Mouse (Mus musculus) left cerebral cortex, postnatal 36 days (tissue): Measurements from ENCODE around the gene Vmn2r16. TPM values are rescaled to one million over a fixed set of nuclear protein-coding genes. Genes with fewer than 3 reads are reported as not detected.

Experiments
- DNase-seq, 2 experiments: peaks; one replicate each; pipeline ENCODE4 v3.0.0; 2021 to 2022; ENCODE audit warnings: low spot score in 2 of 2, mixed read lengths in 1 of 2
- intact Hi-C: fragments of 180-260 bp; cut with DNase I; formaldehyde crosslinking; loops from one replicate; pipeline ENCODE4 v1.15.1; 2025
- total RNA-seq, 2 experiments: library from RNA; stranded (reverse); gene quantifications; 2 replicates each; pipeline ENCODE4 v1.2.3; 2021

The Vmn2r16 gene
- not detected for total RNA-seq

DNA sequence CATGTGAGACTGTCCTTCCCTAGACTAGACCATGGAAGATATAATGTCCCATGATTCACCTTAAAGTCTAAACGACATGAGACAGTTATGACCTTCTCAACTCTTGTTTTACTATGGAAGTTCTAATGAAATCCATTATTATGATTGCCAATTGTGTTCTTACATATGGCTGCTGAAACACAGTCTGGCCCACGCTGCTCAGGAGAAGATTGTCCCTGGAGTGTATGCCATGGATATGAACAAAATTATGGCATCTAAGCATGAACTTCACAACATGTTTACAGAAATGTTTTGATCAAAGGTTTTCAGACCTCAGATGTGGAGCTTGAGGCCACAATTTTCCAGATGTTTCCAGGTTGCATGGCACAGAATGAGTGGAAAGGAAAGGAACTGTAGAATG, at the start of gene Vmn2r16:
Gene Vmn2r16 (plus strand): TSS at position 301 of the 400 bp plus-strand sequence.
- DNase-seq = no peak
- intact Hi-C loops = no loop called here

- intact Hi-C loops = no loop called here
- DNase-seq = no peak
These were observed 35.3 kb upstream of the Vmn2r16 start for GRCm38 (mm10) chr5:109294655-109295054.

GRCm38 (mm10) chr5:109297544-109297943, 32.4 kb upstream of the Vmn2r16 start, which contains the start of gene Vmn2r15:
Gene Vmn2r15 (minus strand): TSS chr5:109297644.
- intact Hi-C loops = no loop called here
- DNase-seq = no peak

- no peak for DNase-seq
- intact Hi-C loops = no loop called here
These were observed 89.4 kb downstream of the Vmn2r16 start, which contains the start of gene Vmn2r17 for GRCm38 (mm10) chr5:109419388-109419787. Gene Vmn2r17 (plus strand): TSS chr5:109419688.

Other genes starting within 250 kb of the Vmn2r16 start
- gene Vmn2r12, start 232.2 kb upstream of the Vmn2r16 start, total RNA-seq = under 1 TPM in 1 of 2 experiments, not detected in 1; 0.07 TPM
- not detected for gene Vmn2r13, start 138.0 kb upstream of the Vmn2r16 start, total RNA-seq
- gene Vmn2r14, start 105.5 kb upstream of the Vmn2r16 start, total RNA-seq = not detected
- gene Vmn2r15, start 32.5 kb upstream of the Vmn2r16 start, total RNA-seq = not detected
- not detected for gene Vmn2r17, start 89.5 kb downstream of the Vmn2r16 start, total RNA-seq
- 10 to 100 TPM; 29.3 to 33.7 TPM for gene Crlf2, start 228.8 kb downstream of the Vmn2r16 start, total RNA-seq